Mouse (Mus musculus) left cerebral cortex, postnatal 25 days (tissue): ENCODE data around the gene Ins2. TPM values are rescaled to one million over a fixed set of nuclear protein-coding genes. Genes with fewer than 3 reads are reported as not detected.

Source experiments
- DNase-seq, 2 experiments: peaks; one replicate each; pipeline ENCODE4 v3.0.0; 2022; ENCODE audit warnings: low spot score in 2 of 2, mixed read lengths in 1 of 2
- intact Hi-C: fragments of 180-260 bp; cut with DNase I; formaldehyde crosslinking; loops from one replicate; pipeline ENCODE4 v1.15.1; 2025
- total RNA-seq, 2 experiments: library from RNA; stranded (reverse); gene quantifications; 2 replicates each; pipeline ENCODE4 v1.2.3; 2021

The Ins2 gene
- not detected for total RNA-seq

DNA sequence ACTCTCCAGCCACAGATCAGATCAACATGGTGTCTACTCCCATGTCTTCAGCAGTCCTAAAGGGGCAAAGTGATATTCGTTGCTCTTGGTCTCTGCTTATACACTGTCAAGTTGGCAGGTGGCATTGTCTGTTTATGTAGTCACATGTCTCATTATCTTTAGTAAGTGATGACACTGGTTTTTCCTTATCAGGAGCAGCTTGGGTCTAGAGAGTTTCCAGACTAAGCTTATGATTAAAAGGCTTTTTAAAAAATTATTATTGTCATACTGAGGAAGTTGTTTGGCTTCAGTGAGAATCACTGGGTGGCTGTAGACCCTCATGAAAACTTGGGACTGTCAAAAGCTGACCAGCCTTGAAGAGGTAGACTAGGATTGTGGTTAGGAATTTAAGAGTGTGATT lies at the start of gene Ins2:
Ins2 (minus strand) TSS at position 101 of the 400 bp plus-strand sequence.
- no peak for DNase-seq
- intact Hi-C loops, result no loop called here

DNA sequence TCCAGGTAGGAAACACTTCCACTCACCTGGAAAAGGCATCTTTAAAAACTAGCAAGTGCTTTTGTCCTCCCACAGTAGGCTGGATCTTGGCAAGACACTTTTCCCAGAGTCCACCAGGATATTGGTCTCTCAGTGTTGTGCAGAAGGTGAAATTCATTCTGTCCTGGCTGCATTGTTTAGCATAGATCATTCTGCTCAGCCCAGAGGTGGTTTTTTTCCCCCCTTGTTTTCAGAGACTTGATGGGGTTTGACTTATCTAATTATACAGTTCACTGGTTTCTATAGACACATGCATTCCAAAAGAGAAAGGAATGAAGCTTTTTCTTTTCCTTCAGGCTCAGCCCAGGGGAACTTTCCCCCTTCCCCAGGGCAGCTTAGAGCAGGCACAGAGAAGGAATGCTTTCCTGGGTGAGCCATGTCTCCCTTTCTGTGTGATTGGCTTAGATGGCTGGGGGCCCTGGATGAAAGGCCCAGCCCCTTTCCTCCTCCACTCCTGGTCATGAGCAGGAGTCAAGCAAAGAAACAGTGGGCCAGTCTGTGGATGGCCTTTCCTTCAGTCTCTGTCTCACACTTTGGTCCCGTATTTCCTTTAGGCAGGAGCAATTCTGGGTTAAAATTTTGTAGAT lies 49.6 kb upstream of the Ins2 start:
- intact Hi-C loops, result no loop called here

DNA sequence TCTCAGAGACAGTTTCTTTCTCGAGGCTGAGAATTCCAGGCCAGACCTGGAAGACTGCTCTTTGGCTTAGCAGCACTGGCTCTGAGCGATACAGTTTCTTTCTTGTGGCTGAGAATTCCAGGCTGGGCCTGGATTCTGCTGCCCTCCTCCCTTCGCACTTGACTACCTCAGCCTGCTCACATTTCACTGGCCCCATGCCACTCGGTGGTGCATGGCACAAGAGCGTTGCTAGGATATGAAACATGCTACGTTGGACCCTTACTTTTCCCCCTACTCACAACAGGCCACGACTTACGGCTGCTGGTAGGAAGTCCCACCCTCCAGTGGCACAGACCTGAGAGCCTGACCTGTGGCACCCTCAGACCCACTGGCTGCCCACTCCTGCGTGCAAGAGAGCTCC lies 46.5 kb upstream of the Ins2 start:
- intact Hi-C loops, result no loop called here
- DNase-seq, result no peak

More for the DNA sequence above, 49.6 kb upstream of the Ins2 start:
- no peak for DNase-seq

DNA sequence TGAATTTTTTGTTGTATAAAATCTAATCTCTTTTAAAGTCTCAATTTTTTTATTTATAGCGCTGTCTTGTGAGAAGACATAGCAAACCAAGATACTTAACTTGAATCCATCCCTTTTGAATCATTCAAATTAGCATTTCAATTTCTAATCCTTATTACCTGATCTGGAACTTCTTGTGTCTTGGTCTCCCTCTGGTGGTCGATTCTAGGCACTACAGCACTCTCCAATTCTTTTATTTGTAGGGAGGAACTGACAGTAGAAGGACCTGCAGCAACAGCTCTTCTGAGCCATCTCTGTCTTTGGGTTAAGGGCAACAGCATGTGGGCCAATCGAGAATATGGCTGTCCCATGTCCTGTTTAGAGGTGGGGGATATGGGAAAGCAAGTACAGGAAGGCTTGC lies 5.4 kb downstream of the Ins2 start:
- intact Hi-C loops, result loop anchor here (1.0 kb wide), 1 partner anchor 113 kb away; no protein-coding TSS in a partner anchor
- DNase-seq, result peak; percentile 10 to 24

DNA sequence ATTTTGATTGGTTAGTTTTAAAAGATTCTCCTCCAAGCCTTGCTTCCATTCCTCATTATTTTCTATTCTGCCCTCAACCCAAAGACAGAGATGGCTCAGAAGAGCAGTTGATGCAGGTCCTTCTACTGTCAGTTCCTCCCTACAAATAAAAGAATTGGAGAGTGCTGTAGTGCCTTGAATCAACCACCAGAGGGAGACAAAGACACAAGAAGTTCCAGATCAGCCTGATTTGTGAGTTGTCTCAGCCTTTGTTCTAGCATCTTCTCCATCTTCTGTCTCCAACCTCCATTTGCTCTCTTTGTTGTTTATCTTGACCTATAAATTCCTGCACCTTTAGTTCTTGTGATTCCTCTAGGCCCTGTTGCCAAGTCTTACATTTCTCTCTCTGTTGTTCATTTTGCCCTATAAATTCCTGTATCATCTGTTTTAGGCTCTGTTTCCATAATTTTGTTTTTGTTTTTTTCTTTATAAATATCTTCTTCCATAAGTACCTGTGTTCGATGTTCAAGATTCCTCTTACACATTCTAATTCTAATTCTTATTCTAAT lies 6.2 kb downstream of the Ins2 start:
- intact Hi-C loops, result loop anchor here (1.0 kb wide), 1 partner anchor 113 kb away; no protein-coding TSS in a partner anchor
- DNase-seq, result peak; percentile 32 to 60

DNA sequence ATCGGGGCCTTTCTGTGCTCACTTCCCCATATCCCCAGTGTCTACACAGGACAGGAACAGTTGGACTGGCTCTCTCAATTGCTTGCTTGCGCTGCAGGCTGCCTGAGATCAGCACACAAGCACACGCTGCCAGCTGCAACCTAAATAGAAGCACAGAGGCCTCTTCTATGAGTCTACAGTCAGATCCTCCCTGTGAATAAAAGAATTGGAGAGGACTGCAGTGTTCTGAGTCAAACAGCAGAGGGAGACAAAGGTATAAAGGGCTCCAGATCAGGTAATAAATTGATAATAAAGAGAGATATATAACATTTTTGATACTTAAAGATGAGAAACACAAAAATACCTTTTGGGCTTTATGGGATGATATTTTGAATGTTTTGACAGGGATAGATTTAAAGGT lies 17.2 kb downstream of the Ins2 start:
- peak in 1 of 2 experiments; percentile 19 for DNase-seq
- intact Hi-C loops, result no loop called here

DNA sequence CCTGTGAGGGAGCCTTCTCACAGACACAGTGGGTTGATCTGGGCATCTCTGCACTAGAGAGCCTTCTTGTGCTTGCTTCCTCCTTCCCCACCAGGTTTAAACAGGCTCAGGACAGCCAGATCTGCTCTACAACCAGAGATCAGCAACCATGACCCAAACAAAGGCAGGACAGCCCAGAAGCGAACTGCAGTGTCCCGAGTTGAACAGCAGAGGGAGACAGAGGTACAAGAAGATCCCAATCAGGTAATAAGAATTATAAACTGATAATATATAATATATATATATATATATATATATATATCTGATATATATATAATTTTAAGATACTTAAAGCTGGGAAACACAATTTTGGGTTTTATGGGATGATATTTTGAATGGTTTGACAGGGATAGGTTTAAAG lies 22.5 kb downstream of the Ins2 start:
- DNase-seq, result peak in 1 of 2 experiments; percentile 10
- intact Hi-C loops, result no loop called here

DNA sequence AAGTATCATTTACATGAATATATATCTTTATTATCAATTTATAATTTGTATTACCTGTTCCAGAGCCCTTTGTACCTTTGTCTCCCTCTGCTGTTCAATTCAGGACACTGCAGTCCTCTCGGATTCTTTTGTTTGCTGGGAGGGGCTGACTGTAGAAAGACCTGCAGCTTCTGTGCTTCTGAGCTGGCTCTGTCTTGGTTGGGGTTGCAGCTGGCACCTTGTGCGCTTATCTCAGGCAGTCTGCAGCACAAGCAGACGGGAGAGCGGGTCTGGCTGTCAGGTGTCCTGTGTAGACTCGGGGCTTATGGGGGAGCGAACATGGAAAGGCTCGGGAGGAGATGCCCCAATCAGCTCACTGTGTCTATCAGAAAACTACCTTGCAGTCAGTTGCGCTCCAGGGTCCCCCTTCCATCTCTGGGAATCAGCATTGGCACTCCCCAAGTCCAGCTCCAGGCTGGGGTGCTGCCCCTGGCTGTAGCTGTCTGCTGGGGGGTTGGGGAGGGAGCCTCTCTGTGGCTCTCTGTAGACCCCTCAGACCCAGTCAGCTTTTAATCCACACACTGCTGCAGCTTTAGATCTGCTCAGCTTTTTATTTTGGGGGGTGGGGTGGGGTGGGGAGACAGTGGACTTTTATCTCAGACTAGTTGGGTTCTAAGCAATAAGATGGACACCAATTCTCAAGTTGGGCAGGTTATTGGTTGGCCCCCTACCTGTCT lies 28.2 kb downstream of the Ins2 start:
- peak; percentile 9 to 29 for DNase-seq
- intact Hi-C loops, result no loop called here

DNA sequence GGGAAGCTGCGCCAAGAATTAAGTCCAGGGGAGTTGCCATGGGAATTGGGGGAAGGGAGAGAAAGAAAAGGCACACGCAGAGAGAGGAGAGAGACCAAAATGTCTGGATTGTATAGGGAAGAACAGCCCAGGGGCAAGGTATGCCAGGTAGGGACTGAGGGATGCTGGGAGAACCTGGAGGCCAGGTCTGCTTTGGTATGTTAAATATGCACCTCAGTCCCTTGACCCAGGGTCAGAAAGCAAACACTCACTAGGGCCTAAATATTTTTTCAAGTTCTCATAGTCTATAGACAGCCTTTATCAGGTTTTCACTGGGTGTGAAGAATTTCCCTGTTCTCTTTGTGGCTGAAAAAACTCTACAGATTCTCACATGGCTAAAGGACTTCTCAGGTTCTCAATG lies 36.3 kb downstream of the Ins2 start:
- DNase-seq, result no peak
- intact Hi-C loops, result no loop called here

DNA sequence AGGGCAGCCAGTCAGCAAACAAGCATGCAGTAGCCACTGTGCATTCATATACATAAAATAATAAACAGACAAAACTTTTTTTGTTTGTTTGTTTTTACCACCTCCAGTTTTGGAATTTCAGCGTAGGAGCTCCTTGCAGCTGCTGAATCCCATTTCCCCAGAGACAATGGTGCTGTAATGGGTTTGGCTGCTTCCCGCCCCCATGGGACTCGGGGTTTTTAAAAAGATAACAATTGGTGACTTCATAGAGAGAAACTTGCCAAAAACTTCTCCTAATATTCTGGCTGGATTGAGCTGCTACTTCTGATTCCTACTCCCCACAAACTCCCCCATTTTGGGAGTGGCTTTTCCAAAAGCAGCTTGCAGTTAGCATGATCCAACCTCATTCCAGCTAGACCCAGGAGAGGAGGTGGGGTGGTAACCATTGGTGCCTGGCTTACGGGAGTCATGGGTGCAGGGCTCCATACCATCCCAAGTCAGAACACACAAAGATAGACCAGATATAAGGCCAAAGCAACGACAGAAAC lies 43.8 kb downstream of the Ins2 start:
- DNase-seq, result no peak
- intact Hi-C loops, result no loop called here

DNA sequence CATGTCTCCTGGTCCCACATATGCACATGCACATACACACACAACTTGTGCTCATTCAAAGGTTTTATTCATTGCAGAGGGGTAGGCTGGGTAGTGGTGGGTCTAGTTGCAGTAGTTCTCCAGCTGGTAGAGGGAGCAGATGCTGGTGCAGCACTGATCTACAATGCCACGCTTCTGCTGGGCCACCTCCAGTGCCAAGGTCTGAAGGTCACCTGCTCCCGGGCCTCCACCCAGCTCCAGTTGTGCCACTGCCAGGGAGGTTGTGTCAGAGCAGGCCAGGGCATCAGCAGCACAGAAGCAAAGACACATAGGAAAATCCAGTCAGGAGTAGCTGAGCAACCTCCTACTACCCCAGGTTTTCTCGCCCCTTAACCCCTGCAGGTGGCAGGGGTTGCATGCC lies 64.6 kb downstream of the Ins2 start:
- no peak for DNase-seq
- intact Hi-C loops, result loop anchor here (5.0 kb wide), 1 partner anchor 346 kb away; no protein-coding TSS in a partner anchor

DNA sequence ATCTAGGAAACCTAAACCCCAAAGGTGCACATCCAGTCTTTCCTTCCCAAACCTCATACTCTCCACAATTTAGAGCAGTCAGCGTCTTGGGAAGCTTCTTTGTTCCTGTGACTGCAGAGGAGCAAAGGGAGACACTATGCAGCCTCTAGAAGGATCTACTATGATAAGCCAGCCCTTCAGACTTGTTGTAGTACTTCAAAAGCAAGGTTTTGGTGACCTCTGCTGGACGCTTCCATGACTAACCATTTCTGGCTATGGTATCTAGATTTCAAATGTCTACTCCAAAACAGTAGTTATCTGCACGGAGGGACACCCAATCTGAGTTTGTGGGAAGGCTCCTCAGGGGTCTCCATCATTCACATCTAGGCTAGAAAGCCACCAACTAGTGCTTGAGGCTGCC lies 67.5 kb downstream of the Ins2 start:
- intact Hi-C loops, result loop anchor here (1.0 to 5.0 kb wide), 3 partner anchors 191 to 359 kb away; no protein-coding TSS in a partner anchor
- peak; percentile 58 to 80 for DNase-seq

DNA sequence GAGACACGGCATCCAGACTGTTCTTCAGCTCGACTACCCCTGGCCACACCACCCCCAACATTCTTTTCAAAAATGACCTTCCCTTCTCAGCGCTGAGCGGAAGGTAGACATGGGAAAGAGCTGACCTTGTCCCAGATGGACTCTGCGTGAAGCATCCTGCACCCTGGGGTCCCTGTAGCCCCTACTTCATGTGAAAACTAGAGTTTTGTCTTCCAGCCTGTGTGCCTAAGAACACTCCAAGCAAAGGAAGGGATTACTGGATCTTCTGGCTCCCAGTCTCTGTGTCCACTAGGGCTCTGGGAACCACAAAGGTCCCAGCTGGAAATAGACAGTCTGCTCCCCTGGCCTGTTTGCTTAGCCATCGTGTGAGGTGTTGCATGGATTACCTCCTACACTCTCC lies 68.0 kb downstream of the Ins2 start:
- intact Hi-C loops, result loop anchor here (1.0 to 5.0 kb wide), 3 partner anchors 190 to 359 kb away; no protein-coding TSS in a partner anchor
- DNase-seq, result no peak

DNA sequence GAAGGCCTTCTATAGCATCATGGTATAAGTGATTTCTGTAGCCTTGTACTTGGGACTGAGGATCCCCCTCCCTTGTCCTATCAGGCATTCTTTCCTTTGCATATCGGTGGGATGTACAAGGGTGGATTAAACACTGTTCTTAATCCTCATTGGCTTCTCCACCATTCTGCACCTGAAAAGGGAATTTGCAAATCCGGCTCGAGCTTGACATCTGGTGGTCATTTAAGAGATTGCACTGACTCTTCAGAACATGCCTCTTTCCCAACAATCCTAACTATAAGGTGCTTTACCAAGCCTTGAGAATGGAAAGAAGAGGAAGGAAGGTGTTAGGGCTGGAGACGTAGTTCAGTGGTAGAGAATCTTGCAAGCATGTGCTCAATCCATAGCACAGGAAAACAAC lies 71.1 kb downstream of the Ins2 start:
- DNase-seq, result peak; percentile 74 to 78

DNA sequence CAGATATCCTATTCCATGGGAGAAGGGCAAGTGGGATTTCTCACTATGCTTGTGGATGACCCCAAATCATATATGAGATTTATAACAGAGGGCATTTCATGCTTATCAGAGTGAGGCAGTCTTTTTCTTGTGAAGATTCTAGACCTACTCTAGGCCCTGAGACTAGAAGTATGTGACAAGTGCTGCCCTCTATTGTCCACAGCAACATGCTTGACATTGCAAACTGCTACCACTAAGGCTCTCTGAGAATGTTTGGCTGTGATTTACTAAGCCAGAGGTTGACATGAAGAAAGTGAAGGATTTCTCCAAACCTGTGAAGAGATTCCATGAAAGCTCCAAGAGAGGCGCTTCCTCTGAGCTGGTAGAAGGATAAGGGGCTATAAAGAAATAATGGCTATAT lies 72.1 kb downstream of the Ins2 start:
- intact Hi-C loops, result loop anchor here (2.0 to 5.0 kb wide), 2 partner anchors 132 to 229 kb away; partner anchors contain the start of gene Tnni2
- no peak for DNase-seq

More for the DNA sequence above, 71.1 kb downstream of the Ins2 start:
- intact Hi-C loops, result loop anchor here (1.0 to 5.0 kb wide), 2 partner anchors 62 to 230 kb away; partner anchors contain the start of gene Tnni2

DNA sequence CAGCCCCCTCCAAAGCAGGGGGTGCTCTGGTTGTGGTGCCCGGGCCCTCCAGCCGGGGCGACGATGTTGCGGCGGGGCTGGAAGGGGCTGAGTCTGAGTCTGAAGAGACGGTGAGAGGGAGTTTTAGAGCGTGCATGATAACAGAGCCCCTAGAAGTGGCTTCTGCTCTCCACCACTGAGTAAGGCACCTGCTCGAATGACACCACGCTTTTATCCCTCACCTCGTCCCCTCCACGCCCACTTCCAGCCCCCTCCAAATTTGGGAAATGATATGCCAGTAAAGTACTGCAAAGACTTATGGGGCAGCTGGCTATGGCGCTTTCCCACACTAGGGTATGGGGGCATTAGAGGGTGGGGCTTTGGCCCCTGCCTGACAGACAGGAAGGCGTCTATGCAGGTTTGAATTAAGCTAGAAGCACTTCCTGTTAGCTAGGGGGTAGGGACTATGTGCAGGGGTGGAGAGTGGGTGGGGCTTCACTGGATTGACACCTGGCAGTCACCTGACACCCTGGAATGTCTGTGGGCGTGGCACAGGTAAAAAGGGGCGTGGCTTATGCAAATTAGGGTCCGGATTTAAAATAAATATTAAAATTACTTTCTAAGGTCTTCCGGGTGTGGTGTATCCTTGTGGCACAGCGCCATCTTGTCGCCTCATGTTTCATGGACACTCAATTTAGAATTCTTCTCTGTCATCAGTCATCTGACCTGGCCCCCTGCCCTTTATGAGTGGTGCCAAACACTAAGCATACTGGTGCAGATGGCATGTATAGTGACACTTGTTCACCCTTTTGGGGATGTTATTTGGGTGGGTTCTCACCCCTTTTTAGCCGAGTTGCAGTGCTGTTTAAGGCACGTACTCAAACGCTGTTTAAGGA lies 73.2 kb downstream of the Ins2 start, which contains the start of gene Gm49394:
Gm49394 (minus strand) TSS at position 192 of the 875 bp plus-strand sequence.
- intact Hi-C loops, result loop anchor here (2.0 to 5.0 kb wide), 2 partner anchors 131 to 228 kb away; partner anchors contain the start of gene Tnni2
- no peak for DNase-seq

DNA sequence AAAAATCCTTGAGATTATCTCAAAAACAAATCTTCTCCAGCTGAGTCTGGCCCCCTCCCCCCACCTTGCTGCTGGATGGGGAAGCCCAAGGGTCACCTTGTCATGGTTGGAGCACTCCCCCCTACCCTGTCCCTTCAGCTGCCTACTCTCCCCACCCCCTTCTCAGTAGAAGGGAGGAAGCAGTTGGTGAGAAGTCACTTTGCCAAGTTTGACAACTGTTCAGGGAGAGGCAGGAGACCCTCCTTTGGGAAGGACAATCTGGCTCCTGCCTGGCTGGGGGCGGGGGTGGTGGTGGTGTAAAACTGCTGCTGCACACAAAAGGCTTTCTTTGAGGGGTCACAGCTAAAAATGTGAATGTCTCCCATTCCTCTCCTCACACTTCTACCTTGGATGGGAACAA lies 74.9 kb downstream of the Ins2 start:
- intact Hi-C loops, result no loop called here
- DNase-seq, result no peak

DNA sequence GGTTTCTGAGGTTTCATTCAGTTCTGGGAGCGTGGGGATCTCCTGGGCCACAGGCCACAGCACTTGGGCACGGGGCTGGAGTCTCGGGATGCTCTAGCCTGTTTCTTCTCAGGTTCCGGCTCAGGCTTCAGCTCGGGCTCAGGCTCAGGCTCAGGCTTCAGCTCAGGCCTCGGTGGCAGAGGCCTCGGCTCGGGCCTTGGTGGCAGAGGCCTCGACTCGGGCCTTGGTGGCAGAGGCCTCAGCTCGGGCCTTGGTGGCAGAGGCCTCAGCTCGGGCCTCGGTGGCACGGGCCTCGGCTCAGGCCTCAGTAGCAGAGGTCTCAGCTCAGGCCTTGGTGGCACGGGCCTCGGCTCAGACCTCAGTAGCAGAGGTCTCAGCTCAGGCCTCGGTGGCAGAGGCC lies 75.7 kb downstream of the Ins2 start:
- intact Hi-C loops, result no loop called here
- DNase-seq, result no peak

DNA sequence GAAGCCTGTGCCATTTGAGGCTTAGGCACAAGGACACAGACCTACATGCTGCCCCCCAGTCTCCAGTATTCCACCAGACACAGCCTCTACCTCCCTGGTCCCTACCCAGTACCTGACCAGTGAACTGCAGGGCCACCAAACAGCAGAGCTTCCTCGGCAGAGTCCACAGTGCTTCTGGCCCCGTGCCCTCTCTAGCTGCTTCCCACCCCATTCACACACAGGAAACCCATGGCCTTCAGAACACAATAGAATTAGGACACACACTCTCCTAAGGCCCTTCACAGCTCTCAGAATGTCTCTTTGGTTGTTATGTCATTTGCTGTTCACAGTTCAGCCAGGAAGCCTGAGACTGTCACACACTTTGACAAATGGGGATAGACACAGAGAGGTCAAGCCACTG lies 76.5 kb downstream of the Ins2 start, which contains the start of gene Igf2:
Igf2 (minus strand) TSS at position 158 of the 400 bp plus-strand sequence.
- intact Hi-C loops, result no loop called here
- DNase-seq, result no peak
